19 mouse cellular contexts compared by ENCODE assay signal in genomic region chr7:115859691-115860401, GRCm38 (mm10).
A peak's percentile ranks its signal among the peaks of the same experiment; 100 is the strongest.
DNase-seq lines count a peak whose midpoint lies in the region; ATAC-seq and TF ChIP-seq lines count a peak whose summit lies in the region.
"Had no signal": no experiment of that assay in that cellular context is flagged by ENCODE, and none has a peak within 500 bp of the region (broad histone marks: within the 10 kb centered on the region; RNA-seq: fewer than 3 reads in every experiment).

No protein-coding gene starts in this region.

- H3K9ac ChIP-seq in liver, adult 2 months (ENCODE audit: low read depth, low read length): peak overlapping the region; percentile 21; the same call in 1 of the 2 replicates
- H3K9ac ChIP-seq in liver, embryonic 12.5 days: no peak overlapping the region
- peak overlapping the region; percentile 4; the same call in 1 of the 2 replicates for H3K9ac ChIP-seq in intestine, postnatal 0 days (ENCODE audit: low read depth, low read length)
- H3K9ac ChIP-seq in kidney, embryonic 15.5 days: no peak overlapping the region
- no peak overlapping the region for H3K9ac ChIP-seq in midbrain, embryonic 14.5 days (replicated peaks; ENCODE audit: low read length)
- H3K9ac ChIP-seq: embryonic facial prominence, embryonic 15.5 days; heart, embryonic 12.5 days; hindbrain, embryonic 14.5 days; limb, embryonic 12.5 days; liver, embryonic 15.5 days had no signal

- peaks cover 14% of the 10 kb centered on the region for H3K4me1 ChIP-seq in liver, adult 2 months (ENCODE audit: control insufficient read depth, insufficient read depth, low read length)
- H3K4me1 ChIP-seq in liver, embryonic 12.5 days: peaks cover 7% of the 10 kb centered on the region
- H3K4me1 ChIP-seq in intestine, postnatal 0 days (replicated peaks; ENCODE audit: control insufficient read depth, insufficient read depth, low read length): no peaks in the 10 kb centered on the region; the same call in 1 of the 2 replicates
- peaks cover 7% of the 10 kb centered on the region; the same call in 1 of the 2 replicates for H3K4me1 ChIP-seq in kidney, embryonic 15.5 days
- peaks cover 18% of the 10 kb centered on the region for H3K4me1 ChIP-seq in limb, embryonic 10.5 days
- no peaks in the 10 kb centered on the region for H3K4me1 ChIP-seq in midbrain, embryonic 14.5 days (ENCODE audit: control insufficient read depth, insufficient read depth, low read length)
- H3K4me1 ChIP-seq: embryonic facial prominence, embryonic 15.5 days; heart, embryonic 12.5 days had no signal

- DNase-seq in liver, adult 2 months (ENCODE audit: extremely low read depth, low read depth, low spot score): peak; percentile 87
- no peak for DNase-seq in limb, embryonic 10.5 days (ENCODE audit: low spot score)
- no peak for DNase-seq in midbrain, embryonic 14.5 days
- DNase-seq in cerebellum, adult 9-11 months: no peak
- DNase-seq: adrenal gland, adult 8-10 months; cerebellum, postnatal 25 days; heart, adult 11 months; lung, postnatal 14 days; right cerebral cortex, postnatal 25 days had no signal

- H3K4me3 ChIP-seq in liver, adult 2 months (ENCODE audit: insufficient read depth, low read depth, low read length): peak overlapping the region; percentile 59
- H3K4me3 ChIP-seq in liver, embryonic 12.5 days: no peak overlapping the region
- peak overlapping the region; percentile 36 for H3K4me3 ChIP-seq in intestine, postnatal 0 days (ENCODE audit: low read depth, low read length)
- H3K4me3 ChIP-seq in kidney, embryonic 15.5 days (replicated peaks): peak overlapping the region; percentile 24
- H3K4me3 ChIP-seq in limb, embryonic 10.5 days: no peak overlapping the region
- no peak overlapping the region for H3K4me3 ChIP-seq in midbrain, embryonic 14.5 days (replicated peaks; ENCODE audit: low read depth, low read length)
- H3K4me3 ChIP-seq: embryonic facial prominence, embryonic 15.5 days; forebrain, embryonic 10.5 days; heart, embryonic 12.5 days; limb, embryonic 12.5 days; liver, embryonic 15.5 days had no signal

- no peak overlapping the region for H3K4me2 ChIP-seq in liver, embryonic 12.5 days
- H3K4me2 ChIP-seq in intestine, postnatal 0 days (replicated peaks; ENCODE audit: low read depth): peak overlapping the region; percentile 57
- peak overlapping the region; percentile 36; the same call in 1 of the 2 replicates for H3K4me2 ChIP-seq in kidney, embryonic 15.5 days
- H3K4me2 ChIP-seq in midbrain, embryonic 14.5 days (ENCODE audit: low read length): no peak overlapping the region
- H3K4me2 ChIP-seq: embryonic facial prominence, embryonic 15.5 days; heart, embryonic 12.5 days; hindbrain, embryonic 14.5 days; limb, embryonic 12.5 days; liver, embryonic 15.5 days had no signal

- TF ChIP-seq POLR2A in liver, adult 2 months (IDR thresholded peaks at IDR 0.05; ENCODE audit: extremely low read depth, insufficient read depth, low read length): no peak

- peaks cover 6% of the 10 kb centered on the region; the same call in 1 of the 2 replicates for H3K79me2 ChIP-seq in liver, adult 2 months (ENCODE audit: control insufficient read depth, insufficient read depth, low read length)

- 17% methylated on average over 9 of the region's 9 CpGs for WGBS in liver, adult 2 months
- WGBS in liver, embryonic 12.5 days (ENCODE audit: insufficient replicate concordance): 70% methylated on average over 9 of the region's 9 CpGs
- WGBS in intestine, postnatal 0 days: 24% methylated on average over 9 of the region's 9 CpGs
- 44% methylated on average over 9 of the region's 9 CpGs for WGBS in kidney, embryonic 15.5 days
- 51% methylated on average over 9 of the region's 9 CpGs for WGBS in limb, embryonic 10.5 days
- WGBS in midbrain, embryonic 14.5 days: 90% methylated on average over 9 of the region's 9 CpGs

- ATAC-seq in liver, embryonic 12.5 days: no peak
- ATAC-seq in intestine, postnatal 0 days: peak; percentile 79
- ATAC-seq in kidney, embryonic 15.5 days (replicated peaks; ENCODE audit: low FRiP score): no peak
- no peak for ATAC-seq in erythroid progenitor cell, adult 5-6 weeks (replicated peaks; ENCODE audit: low FRiP score, poor library complexity, severe bottlenecking)
- no peak for ATAC-seq in midbrain, embryonic 14.5 days (ENCODE audit: low FRiP score, low TSS enrichment)

- peak overlapping the region; percentile 47 for H3K27ac ChIP-seq in liver, adult 2 months (replicated peaks; ENCODE audit: insufficient read depth, low read depth, low read length)
- H3K27ac ChIP-seq in liver, embryonic 12.5 days: no peak overlapping the region
- H3K27ac ChIP-seq in intestine, postnatal 0 days (ENCODE audit: low read depth, low read length): peak overlapping the region; percentile 62
- peak overlapping the region; percentile 72 for H3K27ac ChIP-seq in kidney, embryonic 15.5 days
- H3K27ac ChIP-seq in limb, embryonic 10.5 days: peak overlapping the region; percentile 30; the same call in 1 of the 2 replicates
- no peak overlapping the region for H3K27ac ChIP-seq in midbrain, embryonic 14.5 days (replicated peaks; ENCODE audit: low read depth, low read length)
- H3K27ac ChIP-seq: embryonic facial prominence, embryonic 15.5 days; forebrain, embryonic 10.5 days; hindbrain, embryonic 14.5 days; limb, embryonic 12.5 days; liver, embryonic 15.5 days had no signal

- H3K27me3 ChIP-seq in liver, adult 2 months (ENCODE audit: control insufficient read depth, insufficient read depth, low read length): no peaks in the 10 kb centered on the region
- no peaks in the 10 kb centered on the region for H3K27me3 ChIP-seq in liver, embryonic 12.5 days (replicated peaks)
- H3K27me3 ChIP-seq in intestine, postnatal 0 days (replicated peaks; ENCODE audit: control insufficient read depth, insufficient read depth, low read length): no peaks in the 10 kb centered on the region
- H3K27me3 ChIP-seq in kidney, embryonic 15.5 days: no peaks in the 10 kb centered on the region
- no peaks in the 10 kb centered on the region for H3K27me3 ChIP-seq in limb, embryonic 10.5 days (ENCODE audit: low read depth, poor library complexity, severe bottlenecking)
- no peaks in the 10 kb centered on the region for H3K27me3 ChIP-seq in midbrain, embryonic 14.5 days (ENCODE audit: control insufficient read depth, insufficient read depth, low read length)
- H3K27me3 ChIP-seq: embryonic facial prominence, embryonic 15.5 days; heart, embryonic 12.5 days; limb, embryonic 12.5 days; liver, embryonic 15.5 days had no signal

- no peaks in the 10 kb centered on the region; the same call in 1 of the 2 replicates for H3K36me3 ChIP-seq in liver, adult 2 months (ENCODE audit: control insufficient read depth, insufficient read depth, low read length)
- H3K36me3 ChIP-seq in liver, embryonic 12.5 days: no peaks in the 10 kb centered on the region
- H3K36me3 ChIP-seq in intestine, postnatal 0 days (ENCODE audit: control insufficient read depth, insufficient read depth): no peaks in the 10 kb centered on the region
- H3K36me3 ChIP-seq in kidney, embryonic 15.5 days: no peaks in the 10 kb centered on the region
- H3K36me3 ChIP-seq in limb, embryonic 10.5 days: no peaks in the 10 kb centered on the region
- no peaks in the 10 kb centered on the region for H3K36me3 ChIP-seq in midbrain, embryonic 14.5 days (ENCODE audit: control insufficient read depth, insufficient read depth, low read length)
- H3K36me3 ChIP-seq: embryonic facial prominence, embryonic 15.5 days; heart, embryonic 12.5 days; limb, embryonic 12.5 days; liver, embryonic 15.5 days had no signal

- TF ChIP-seq CTCF in liver, adult 2 months (IDR thresholded peaks at IDR 0.05; ENCODE audit: low read depth, low read length): no peak
- no peak for TF ChIP-seq CTCF in intestine, postnatal 0 days (IDR thresholded peaks at IDR 0.05; ENCODE audit: low read depth)

- no peaks in the 10 kb centered on the region for H3K9me3 ChIP-seq in liver, embryonic 12.5 days (replicated peaks)
- no peaks in the 10 kb centered on the region for H3K9me3 ChIP-seq in intestine, postnatal 0 days (ENCODE audit: control insufficient read depth)
- H3K9me3 ChIP-seq in kidney, embryonic 15.5 days (replicated peaks): no peaks in the 10 kb centered on the region
- no peaks in the 10 kb centered on the region for H3K9me3 ChIP-seq in limb, embryonic 10.5 days (replicated peaks)
- H3K9me3 ChIP-seq in midbrain, embryonic 14.5 days (ENCODE audit: control insufficient read depth, low read length): no peaks in the 10 kb centered on the region
- H3K9me3 ChIP-seq: embryonic facial prominence, embryonic 15.5 days; forebrain, embryonic 10.5 days; heart, embryonic 12.5 days; limb, embryonic 12.5 days; liver, embryonic 15.5 days had no signal

Comparison
In these comparisons a context has a peak if more than half of its experiments do, and no peak if none do; other contexts are left out.
1. H3K27ac ChIP-seq: peak in liver, adult 2 months (single experiment), intestine, postnatal 0 days (single experiment), kidney, embryonic 15.5 days (single experiment) and limb, embryonic 10.5 days (single experiment); none in liver, embryonic 12.5 days (single experiment) and midbrain, embryonic 14.5 days (single experiment).
2. H3K4me3 ChIP-seq: peak in liver, adult 2 months (single experiment), intestine, postnatal 0 days (single experiment) and kidney, embryonic 15.5 days (single experiment); none in liver, embryonic 12.5 days (single experiment), limb, embryonic 10.5 days (single experiment) and midbrain, embryonic 14.5 days (single experiment).
3. H3K9ac ChIP-seq: peak in liver, adult 2 months (single experiment) and intestine, postnatal 0 days (single experiment); none in liver, embryonic 12.5 days (single experiment), kidney, embryonic 15.5 days (single experiment) and midbrain, embryonic 14.5 days (single experiment).
4. H3K4me2 ChIP-seq: peak in intestine, postnatal 0 days (single experiment) and kidney, embryonic 15.5 days (single experiment); none in liver, embryonic 12.5 days (single experiment) and midbrain, embryonic 14.5 days (single experiment).